In the genomic region with DNA sequence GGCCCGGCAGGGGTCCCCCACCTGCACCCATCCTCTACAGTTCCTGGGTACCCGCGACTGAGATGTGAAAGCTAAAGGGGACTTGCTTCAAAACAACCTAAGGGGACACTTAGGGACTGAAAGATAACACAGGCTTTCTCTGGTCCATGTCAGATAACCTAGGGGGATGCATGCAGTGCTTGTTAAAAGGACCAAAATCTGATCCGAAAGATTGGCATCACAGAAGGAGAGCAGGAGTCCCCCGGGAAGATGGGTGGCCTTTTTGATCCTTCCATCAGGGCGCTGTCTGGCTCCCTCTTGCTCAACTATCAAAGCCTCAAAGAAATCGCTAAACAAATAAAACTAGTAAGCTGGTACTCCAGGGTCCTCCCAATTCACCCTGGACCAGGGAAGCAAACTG, we compare ENCODE assay signal across 8 mouse cellular contexts. TPM values are rescaled to one million over a fixed set of nuclear protein-coding genes. Genes with fewer than 3 reads are reported as not detected.
DNase-seq lines count a peak whose midpoint lies in the region; ATAC-seq and TF ChIP-seq lines count a peak whose summit lies in the region.

No protein-coding gene starts in this region.

- peak overlapping the region; percentile 96 for H3K4me2 ChIP-seq in forebrain, embryonic 13.5 days
- peak overlapping the region; percentile 97 for H3K4me2 ChIP-seq in limb, embryonic 13.5 days (replicated peaks)

- peaks cover 31% of the 10 kb centered on the region for H3K4me1 ChIP-seq in forebrain, embryonic 13.5 days
- peaks cover 43% of the 10 kb centered on the region for H3K4me1 ChIP-seq in limb, embryonic 13.5 days
- H3K4me1 ChIP-seq in olfactory bulb, adult 2 months (ENCODE audit: control insufficient read depth, insufficient read depth, low read length), result no peaks in the 10 kb centered on the region

- TF ChIP-seq POLR2A in olfactory bulb, adult 2 months (IDR thresholded peaks at IDR 0.05; ENCODE audit: insufficient read depth, low read depth, low read length), result no peak

- no peak for TF ChIP-seq CTCF in left cerebral cortex, adult 2 months (IDR thresholded peaks at IDR 0.05)
- TF ChIP-seq CTCF in olfactory bulb, adult 2 months (IDR thresholded peaks at IDR 0.05; ENCODE audit: insufficient read depth, low read depth, low read length), result no peak

- intact Hi-C loops in left cerebral cortex, adult 2 months (cut with DNase I), result no loop called here
- intact Hi-C loops in left cerebral cortex, postnatal 4 days (cut with DNase I), result no loop called here

- H3K36me3 ChIP-seq in forebrain, embryonic 13.5 days (ENCODE audit: poor library complexity, severe bottlenecking), result no peaks in the 10 kb centered on the region
- H3K36me3 ChIP-seq in limb, embryonic 13.5 days, result no peaks in the 10 kb centered on the region

- no peak overlapping the region for H3K27ac ChIP-seq in left cerebral cortex, adult 2 months
- no peak overlapping the region for H3K27ac ChIP-seq in forebrain, embryonic 13.5 days
- H3K27ac ChIP-seq in limb, embryonic 13.5 days, result no peak overlapping the region
- no peak overlapping the region for H3K27ac ChIP-seq in olfactory bulb, adult 2 months (ENCODE audit: insufficient read depth, low read depth, low read length)

- H3K9ac ChIP-seq in forebrain, embryonic 13.5 days, result peak overlapping the region; percentile 62
- peak overlapping the region; percentile 59 for H3K9ac ChIP-seq in limb, embryonic 13.5 days

- H3K4me3 ChIP-seq in left cerebral cortex, adult 2 months, result peak overlapping the region; percentile 58
- H3K4me3 ChIP-seq in forebrain, embryonic 13.5 days, result peak overlapping the region; percentile 58
- peak overlapping the region; percentile 59 for H3K4me3 ChIP-seq in limb, embryonic 13.5 days
- H3K4me3 ChIP-seq in olfactory bulb, adult 2 months (ENCODE audit: insufficient read depth, low read depth, low read length), result peak overlapping the region; percentile 82

- ATAC-seq in forebrain, embryonic 13.5 days, result no peak; the same call in 1 of the 2 replicates
- ATAC-seq in limb, embryonic 13.5 days (ENCODE audit: low FRiP score, low read depth), result no peak

- no peak for DNase-seq in left cerebral cortex, adult 2 months (ENCODE audit: extremely low spot score in 1 of 2, low spot score in 2 of 2)
- no peak for DNase-seq in left cerebral cortex, postnatal 4 days
- no peak for DNase-seq in c-Kit-positive CD71-positive TER-119-positive erythroid progenitor cells, embryonic 14.5 days (ENCODE audit: low spot score)
- DNase-seq in urinary bladder, postnatal 10 days (ENCODE audit: low spot score), result no peak
- no peak for DNase-seq in B cell, adult 2 months

- H3K9me3 ChIP-seq in forebrain, embryonic 13.5 days (replicated peaks), result no peaks in the 10 kb centered on the region
- no peaks in the 10 kb centered on the region for H3K9me3 ChIP-seq in limb, embryonic 13.5 days

- WGBS in forebrain, embryonic 13.5 days, result under 1% methylated on average over 7 of the region's 7 CpGs
- WGBS in limb, embryonic 13.5 days, result 3% methylated on average over 7 of the region's 7 CpGs
- 2% methylated on average over 7 of the region's 7 CpGs for WGBS in olfactory bulb, adult 2 months

- peaks cover 83% of the 10 kb centered on the region for H3K27me3 ChIP-seq in forebrain, embryonic 13.5 days
- peaks cover 64% of the 10 kb centered on the region for H3K27me3 ChIP-seq in limb, embryonic 13.5 days

RNA-seq across cellular contexts. Expression of a gene that starts 0.4 kb away (rescaled TPM):
- 1 to 10 TPM; 3.2 to 6.2 TPM for total RNA-seq in left cerebral cortex, adult 2 months (2021)
- total RNA-seq in left cerebral cortex, postnatal 4 days (2021), result 1 to 10 TPM; 1.1 to 1.4 TPM
- polyA plus RNA-seq in forebrain, embryonic 13.5 days (2015; fragmentation: Nextera tagmentation; extraction: Ambion mirVana), result 0.14 and 0.26 TPM in 2 replicates
- polyA plus RNA-seq in limb, embryonic 13.5 days (2015; fragmentation: Nextera tagmentation; extraction: Ambion mirVana), result 9.1 and 10.1 TPM in 2 replicates
- not detected in 2 replicates for polyA plus RNA-seq in olfactory bulb, adult 2 months (2012; ENCODE audit: insufficient read depth, insufficient read length, low replicate concordance, missing spikeins)

RNA-seq across cellular contexts. Expression of a gene that starts 18.2 kb away (rescaled TPM):
- total RNA-seq in left cerebral cortex, adult 2 months (2021), result under 1 TPM in 1 of 2 experiments, not detected in 1; 0.70 TPM
- total RNA-seq in left cerebral cortex, postnatal 4 days (2021), result under 1 TPM in 1 of 2 experiments, not detected in 1; 0.66 TPM
- polyA plus RNA-seq in forebrain, embryonic 13.5 days (2015; fragmentation: Nextera tagmentation; extraction: Ambion mirVana), result 0.17 TPM in 1 of 2 replicates, not detected in the other
- 0.32 TPM in 1 of 2 replicates, not detected in the other for polyA plus RNA-seq in limb, embryonic 13.5 days (2015; fragmentation: Nextera tagmentation; extraction: Ambion mirVana)
- not detected in 2 replicates for polyA plus RNA-seq in olfactory bulb, adult 2 months (2012; ENCODE audit: insufficient read depth, insufficient read length, low replicate concordance, missing spikeins)
